Mouse (Mus musculus) hindbrain, embryonic 15.5 days (tissue): ENCODE results near the gene Trim2. TPM values are rescaled to one million over a fixed set of nuclear protein-coding genes. Genes with fewer than 3 reads are reported as not detected.

Experiments used
- ATAC-seq: fragments of 200-750 bp; cut with Nextera tagmentation; 2 replicates; pipeline ENCODE4 v1.8.0; 2017; ENCODE audit warnings: low read depth, moderate number of reproducible peaks, moderate TSS enrichment; ENCODE audit not compliant: low FRiP score
- H3K27ac ChIP-seq: fragments of 300-500 bp; sonication (generic); replicated peaks from 2 replicates; pipeline ENCODE4 v1.5.1; 2015; ENCODE audit warnings: mild to moderate bottlenecking, inconsistent platforms
- H3K27me3 ChIP-seq: fragments of 300-500 bp; sonication (generic); 2 replicates; pipeline ENCODE4 v1.6.1; 2015; ENCODE audit warnings: control low read depth, inconsistent platforms
- H3K36me3 ChIP-seq: fragments of 300-500 bp; sonication (generic); 2 replicates; pipeline ENCODE4 v1.6.1; 2015; ENCODE audit warnings: control low read depth, inconsistent platforms
- H3K4me1 ChIP-seq: fragments of 300-500 bp; sonication (generic); replicated peaks from 2 replicates; pipeline ENCODE4 v1.6.1; 2015; ENCODE audit warnings: control low read depth, inconsistent platforms
- H3K4me2 ChIP-seq: fragments of 300-500 bp; sonication (generic); 2 replicates; pipeline ENCODE4 v1.6.1; 2015; ENCODE audit warnings: moderate library complexity, mild to moderate bottlenecking, inconsistent platforms
- H3K4me3 ChIP-seq: fragments of 300-500 bp; sonication (generic); 2 replicates; pipeline ENCODE4 v1.5.1; 2015; ENCODE audit warnings: mild to moderate bottlenecking, inconsistent platforms
- H3K9ac ChIP-seq: fragments of 300-500 bp; sonication (generic); 2 replicates; pipeline ENCODE4 v1.6.1; 2015; ENCODE audit warnings: inconsistent platforms
- H3K9me3 ChIP-seq: fragments of 300-500 bp; sonication (generic); 2 replicates; pipeline ENCODE4 v1.6.1; 2016; ENCODE audit warnings: control low read depth, inconsistent platforms
- WGBS: fragments of 180-500 bp; shearing (Covaris S2); methylation state at CpG from one replicate; pipeline ENCODE4 v1.1.7; 2015; 5-methylcytosine and 5-hydroxymethylcytosine counted together
- polyA plus RNA-seq: library from polyadenylated mRNA; unstranded; fragments of >200 nt; fragmentation: Nextera tagmentation; extraction: Ambion mirVana; gene quantifications from 2 replicates; pipeline ENCODE4 v1.2.1, GENCODE M21; 2015

The Trim2 gene
- polyA plus RNA-seq, 1 experiment from 2014 or later = 139 TPM

DNA sequence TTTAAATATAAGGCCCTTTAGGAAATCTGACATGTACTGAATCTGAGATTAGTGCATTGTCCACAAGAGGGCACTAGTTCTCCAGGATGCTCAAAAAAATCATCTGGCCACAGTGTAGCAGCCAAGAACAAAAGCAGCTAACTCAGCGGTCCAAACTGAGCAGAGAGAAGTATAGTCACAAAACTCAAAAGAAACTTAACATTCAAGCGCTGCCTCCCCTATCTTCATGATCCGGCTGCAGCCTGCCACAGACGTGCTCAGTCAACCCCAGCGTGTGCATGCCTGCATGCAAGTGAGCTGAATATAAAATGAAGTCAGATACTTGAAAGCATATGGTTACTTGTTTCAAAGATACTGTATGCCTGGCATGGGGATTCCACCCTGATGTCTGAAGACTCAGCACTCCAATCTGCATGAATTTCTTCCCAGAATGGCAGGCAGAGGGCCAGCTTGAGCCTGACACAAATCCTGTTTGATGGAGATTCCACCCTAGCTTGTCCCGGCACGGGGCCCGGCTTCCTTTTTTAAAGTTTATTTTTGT is 8.0 kb upstream of the Trim2 start:
- Histone ChIP-seq H3K27ac (peak overlapping the region; percentile 16; the same call in 1 of the 2 replicates), H3K27me3 (no peaks in the 10 kb centered on the region), H3K9me3 (no peaks in the 10 kb centered on the region), H3K36me3 (no peaks in the 10 kb centered on the region), H3K4me3 (no peak overlapping the region), H3K4me1 (peaks cover 13% of the 10 kb centered on the region), H3K4me2 (peak overlapping the region; percentile 34), H3K9ac (no peak overlapping the region)
- 24% methylated on average over 8 of the region's 8 CpGs for WGBS
- peak; percentile 67 for ATAC-seq

DNA sequence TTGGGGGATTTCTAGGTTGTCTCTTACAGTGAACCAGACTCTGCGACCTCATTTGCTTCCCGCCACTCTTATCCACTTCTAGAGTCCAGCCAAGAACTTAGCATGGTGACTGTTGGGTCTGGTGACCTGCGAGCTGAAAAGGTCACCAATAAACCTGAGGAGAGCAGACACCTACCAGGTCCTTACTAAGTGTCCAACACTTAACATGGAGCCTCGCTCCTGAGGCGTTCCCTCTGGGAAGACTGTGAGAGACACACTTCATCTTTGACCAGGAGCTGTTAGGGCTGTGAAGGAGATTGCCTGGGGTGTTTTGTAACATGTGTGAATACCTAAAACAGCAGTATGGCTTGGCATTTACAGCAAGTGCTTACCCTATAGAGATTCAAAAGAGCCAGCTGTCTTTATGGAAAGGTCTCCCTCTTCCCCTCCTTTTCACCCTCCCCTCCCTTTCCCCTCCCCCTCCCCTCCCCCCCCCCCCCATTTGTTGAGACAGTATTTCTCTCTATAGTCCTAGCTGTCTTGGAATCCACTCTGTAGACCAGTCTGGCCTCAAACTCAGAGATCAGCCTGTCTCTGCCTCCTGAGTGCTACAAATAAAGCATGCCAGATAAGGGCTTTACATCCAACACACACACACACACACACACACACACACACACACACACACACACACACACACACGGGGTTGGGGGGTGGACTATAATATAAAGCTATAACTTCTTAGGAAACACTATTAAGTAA is 7.3 kb upstream of the Trim2 start:
- H3K9ac ChIP-seq = no peak overlapping the region
- ATAC-seq = peak; percentile 20; the same call in 1 of the 2 replicates
- no peak overlapping the region for H3K4me3 ChIP-seq
- H3K27me3 ChIP-seq = no peaks in the 10 kb centered on the region
- H3K4me1 ChIP-seq = peaks cover 13% of the 10 kb centered on the region
- H3K27ac ChIP-seq = no peak overlapping the region
- H3K4me2 ChIP-seq = no peak overlapping the region
- WGBS = 85% methylated on average over 6 of the region's 6 CpGs
- no peaks in the 10 kb centered on the region for H3K36me3 ChIP-seq
- H3K9me3 ChIP-seq = no peaks in the 10 kb centered on the region

- H3K9me3 ChIP-seq = no peaks in the 10 kb centered on the region
- H3K4me3 ChIP-seq = no peak overlapping the region
- H3K27ac ChIP-seq = no peak overlapping the region
- ATAC-seq = peak; percentile 48
- no peak overlapping the region for H3K9ac ChIP-seq
- no peaks in the 10 kb centered on the region for H3K27me3 ChIP-seq
- peaks cover 13% of the 10 kb centered on the region for H3K4me1 ChIP-seq
- peak overlapping the region; percentile 33 for H3K4me2 ChIP-seq
- H3K36me3 ChIP-seq = no peaks in the 10 kb centered on the region
- 54% methylated on average over 18 of the region's 18 CpGs for WGBS
Observed at GRCm38 (mm10) chr3:84313003-84313800, 6.5 kb upstream of the Trim2 start.

DNA sequence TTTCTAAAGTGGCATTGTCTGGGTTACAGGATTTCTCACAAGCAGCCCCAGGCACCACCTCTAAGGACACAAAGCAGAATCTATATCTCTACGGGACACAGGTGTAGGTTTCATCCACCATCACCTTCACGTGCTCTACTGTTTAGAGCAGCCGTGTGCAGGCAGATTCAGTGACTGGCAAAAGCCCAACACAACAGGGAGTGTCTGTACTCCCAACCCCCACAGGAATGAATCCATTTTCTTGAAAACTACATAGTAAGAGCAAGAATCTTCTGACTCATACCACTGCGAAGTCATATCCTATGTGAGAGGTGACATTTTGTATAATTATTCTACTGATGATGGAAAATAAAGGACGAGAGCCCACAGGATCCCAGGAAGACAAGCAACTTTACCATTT is 5.6 kb upstream of the Trim2 start:
- no peak overlapping the region for H3K4me2 ChIP-seq
- no peak overlapping the region for H3K9ac ChIP-seq
- H3K27me3 ChIP-seq = no peaks in the 10 kb centered on the region
- no peak overlapping the region for H3K4me3 ChIP-seq
- H3K9me3 ChIP-seq = no peaks in the 10 kb centered on the region
- peaks cover 13% of the 10 kb centered on the region for H3K4me1 ChIP-seq
- H3K27ac ChIP-seq = no peak overlapping the region
- no peaks in the 10 kb centered on the region for H3K36me3 ChIP-seq
- ATAC-seq = no peak
- 81% methylated on average over 5 of the region's 5 CpGs for WGBS

DNA sequence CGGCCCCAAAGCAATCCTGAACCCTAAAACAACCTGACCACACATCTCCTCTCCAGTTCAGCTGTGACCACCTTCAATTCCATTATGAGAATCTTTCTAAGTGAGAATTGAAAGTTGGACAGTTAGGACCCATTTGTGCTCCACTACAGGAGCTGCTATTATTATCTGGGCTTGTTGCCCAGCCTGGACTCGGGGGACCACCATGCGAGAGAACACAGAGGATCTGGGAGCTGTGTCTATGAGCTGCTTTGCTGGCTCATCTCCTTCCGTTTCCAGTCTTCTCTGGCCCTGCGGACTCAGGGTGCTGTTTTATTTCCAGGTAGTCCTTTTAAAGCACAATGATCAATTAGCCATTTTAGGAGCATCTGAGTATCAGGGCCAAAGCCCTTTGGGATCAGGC is 839 bp upstream of the Trim2 start:
- H3K27me3 ChIP-seq = no peaks in the 10 kb centered on the region

GRCm38 (mm10) chr3:84305722-84306510 is 761 bp downstream of the Trim2 start:
- Histone ChIP-seq H3K9me3 (no peaks in the 10 kb centered on the region), H3K27ac (peak overlapping the region; percentile 83), H3K4me2 (peak overlapping the region; percentile 67), H3K4me3 (peak overlapping the region; percentile 39), H3K9ac (peak overlapping the region; percentile 44; the same call in 1 of the 2 replicates), H3K36me3 (no peaks in the 10 kb centered on the region), H3K27me3 (no peaks in the 10 kb centered on the region), H3K4me1 (peaks cover 47% of the 10 kb centered on the region)
- 15% methylated on average over 15 of the region's 15 CpGs for WGBS
- ATAC-seq = peak; percentile 10; the same call in 1 of the 2 replicates

More for the DNA sequence above, 839 bp upstream of the Trim2 start:
- Histone ChIP-seq H3K27ac (no peak overlapping the region), H3K4me2 (no peak overlapping the region), H3K36me3 (no peaks in the 10 kb centered on the region), H3K9ac (no peak overlapping the region), H3K4me3 (no peak overlapping the region), H3K9me3 (no peaks in the 10 kb centered on the region), H3K4me1 (peaks cover 36% of the 10 kb centered on the region)
- 74% methylated on average over 5 of the region's 5 CpGs for WGBS
- no peak for ATAC-seq

DNA sequence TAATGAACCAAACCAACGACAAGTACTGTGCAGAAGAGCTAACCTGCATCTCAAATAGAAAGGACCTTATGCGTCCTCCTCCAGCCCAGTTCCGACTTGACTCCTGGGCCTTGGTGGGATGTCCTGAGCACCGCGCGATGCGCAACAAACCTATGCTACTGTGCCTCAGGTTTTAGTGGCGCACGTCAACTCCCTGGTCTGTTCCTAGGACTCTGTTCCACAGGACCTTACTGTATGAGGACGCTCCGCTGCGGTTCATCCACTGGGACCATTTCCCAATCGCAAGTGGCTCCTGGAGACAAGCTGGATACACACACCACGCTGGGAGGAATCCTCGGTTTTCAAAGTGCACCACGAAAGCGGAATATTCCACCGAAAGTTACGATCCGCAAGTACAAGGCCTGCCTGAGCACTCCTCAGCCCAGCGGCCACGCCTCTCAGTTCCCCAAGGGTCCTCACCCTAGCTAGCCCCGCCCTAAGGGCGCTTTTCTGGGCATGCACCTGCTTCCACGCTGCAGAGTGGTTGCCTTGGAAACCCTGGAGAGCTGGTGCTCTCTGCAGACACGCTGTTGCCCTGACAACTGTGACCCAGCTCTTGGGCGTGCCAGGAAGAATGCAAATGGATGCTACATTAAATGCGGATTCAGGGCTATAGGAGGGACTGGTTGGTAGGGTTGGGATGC is 1.5 kb downstream of the Trim2 start:
- Histone ChIP-seq H3K9ac (peak overlapping the region; percentile 44), H3K9me3 (no peaks in the 10 kb centered on the region), H3K27me3 (no peaks in the 10 kb centered on the region), H3K4me1 (peaks cover 47% of the 10 kb centered on the region), H3K4me2 (peak overlapping the region; percentile 67), H3K4me3 (peak overlapping the region; percentile 39), H3K36me3 (no peaks in the 10 kb centered on the region), H3K27ac (peak overlapping the region; percentile 83)
- peak; percentile 92 for ATAC-seq
- under 1% methylated on average over 28 of the region's 28 CpGs for WGBS

DNA sequence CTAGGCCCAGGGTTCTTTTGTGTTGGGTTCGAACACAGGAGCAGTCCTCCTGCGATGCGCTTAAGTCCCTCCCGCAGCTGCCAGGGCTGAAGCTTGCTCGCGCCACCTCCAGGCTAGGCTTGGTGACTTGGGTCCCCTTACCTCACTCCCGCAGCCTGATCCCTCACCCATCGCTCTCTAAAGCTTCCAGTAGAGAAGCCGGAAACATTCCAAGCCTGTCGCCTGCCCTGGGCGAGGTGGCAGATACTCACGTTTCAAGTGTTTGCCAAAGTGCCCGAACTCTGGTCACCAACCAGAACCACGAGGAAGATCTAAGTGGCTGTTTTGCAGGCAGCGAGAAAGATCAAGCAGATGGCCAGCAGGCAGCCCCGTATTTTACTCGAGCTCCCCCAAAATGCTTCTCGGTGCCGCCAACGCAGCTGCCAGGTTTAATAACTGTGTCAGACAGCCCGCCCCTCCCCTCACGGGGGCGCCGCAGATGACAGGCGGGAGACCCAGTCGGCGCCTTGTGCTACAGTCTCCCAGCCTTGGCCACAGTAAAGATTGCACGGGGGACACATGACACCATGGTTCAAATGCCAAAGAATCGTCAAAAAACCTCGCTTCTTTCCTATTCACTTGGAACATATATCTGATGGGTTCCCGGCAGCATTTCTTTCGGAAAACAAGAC is 2.2 kb downstream of the Trim2 start:
- Histone ChIP-seq H3K9me3 (no peaks in the 10 kb centered on the region), H3K4me2 (peak overlapping the region; percentile 67), H3K27me3 (no peaks in the 10 kb centered on the region), H3K4me3 (peak overlapping the region; percentile 39), H3K36me3 (no peaks in the 10 kb centered on the region), H3K4me1 (peaks cover 47% of the 10 kb centered on the region), H3K9ac (peak overlapping the region; percentile 44), H3K27ac (peak overlapping the region; percentile 83)
- under 1% methylated on average over 32 of the region's 32 CpGs for WGBS
- ATAC-seq = peak; percentile 56

GRCm38 (mm10) chr3:84303395-84303949 is 3.2 kb downstream of the Trim2 start:
- Histone ChIP-seq H3K27ac (peak overlapping the region; percentile 83), H3K36me3 (no peaks in the 10 kb centered on the region), H3K4me1 (peaks cover 47% of the 10 kb centered on the region), H3K4me3 (peak overlapping the region; percentile 39), H3K9me3 (no peaks in the 10 kb centered on the region), H3K9ac (peak overlapping the region; percentile 44), H3K4me2 (peak overlapping the region; percentile 67), H3K27me3 (no peaks in the 10 kb centered on the region)
- WGBS = 30% methylated on average over 8 of the region's 8 CpGs
- ATAC-seq = no peak

DNA sequence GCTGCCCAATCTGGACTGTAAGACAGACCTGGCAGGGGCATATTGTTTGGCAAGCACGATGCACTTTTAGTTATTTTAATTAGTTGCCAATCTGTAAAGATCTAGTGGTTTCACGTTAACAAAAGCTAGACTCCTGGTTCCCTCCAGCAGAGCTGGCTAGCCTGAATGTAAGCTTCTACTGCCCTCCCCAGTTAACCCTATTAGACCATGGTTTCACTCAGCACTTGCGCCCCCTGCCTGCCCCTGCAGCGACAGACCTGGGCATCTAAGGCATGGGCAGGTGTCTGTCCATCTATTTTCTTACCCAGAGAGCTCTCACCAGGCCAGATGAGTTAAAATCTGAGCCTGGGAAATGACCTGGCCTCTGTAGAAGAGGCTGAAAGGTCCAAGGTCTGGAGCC is 4.4 kb downstream of the Trim2 start:
- H3K27ac ChIP-seq = no peak overlapping the region; the same call in 1 of the 2 replicates
- H3K9me3 ChIP-seq = no peaks in the 10 kb centered on the region
- H3K9ac ChIP-seq = no peak overlapping the region
- H3K4me2 ChIP-seq = peak overlapping the region; percentile 67
- peaks cover 47% of the 10 kb centered on the region for H3K4me1 ChIP-seq
- no peak for ATAC-seq
- H3K4me3 ChIP-seq = peak overlapping the region; percentile 4; the same call in 1 of the 2 replicates
- no peaks in the 10 kb centered on the region for H3K27me3 ChIP-seq
- H3K36me3 ChIP-seq = no peaks in the 10 kb centered on the region
- WGBS = 8% methylated on average over 4 of the region's 4 CpGs
